Mouse (Mus musculus) heart, adult 2 months (tissue): Measurements from ENCODE around the gene Angptl3. TPM values are rescaled to one million over a fixed set of nuclear protein-coding genes. Genes with fewer than 3 reads are reported as not detected.

Source experiments
- DNase-seq, 2 experiments: peaks; one replicate each; pipeline ENCODE4 v3.0.0; 2021
- H3K27ac ChIP-seq: fragments of 200-600 bp; 2 replicates; pipeline ENCODE4 v1.8.1; 2022
- H3K27me3 ChIP-seq: fragments of 200-500 bp; 2 replicates; pipeline ENCODE4 v1.6.1; 2012; ENCODE audit warnings: mild to moderate bottlenecking, low read length, inconsistent platforms, mixed read lengths; ENCODE audit not compliant: control insufficient read depth, insufficient read depth
- H3K36me3 ChIP-seq: fragments of 200-500 bp; 2 replicates; pipeline ENCODE4 v1.6.1; 2012; ENCODE audit warnings: low read length, inconsistent platforms; ENCODE audit not compliant: control insufficient read depth, insufficient read depth
- H3K4me1 ChIP-seq: fragments of 200-500 bp; 2 replicates; pipeline ENCODE4 v1.6.1; 2011; ENCODE audit warnings: low read length; ENCODE audit not compliant: control insufficient read depth, insufficient read depth
- H3K4me3 ChIP-seq: fragments of 200-600 bp; 2 replicates; pipeline ENCODE4 v1.8.1; 2022
- H3K79me2 ChIP-seq: fragments of 200-500 bp; replicated peaks from 2 replicates; pipeline ENCODE4 v1.6.1; 2012; ENCODE audit warnings: mild to moderate bottlenecking, inconsistent platforms, low read length, moderate library complexity, mixed read lengths; ENCODE audit not compliant: control insufficient read depth, insufficient read depth
- H3K9ac ChIP-seq: fragments of 200-500 bp; 2 replicates; pipeline ENCODE4 v1.6.1; 2012; ENCODE audit warnings: low read depth, mild to moderate bottlenecking, control low read depth, inconsistent platforms, low read length, mixed read lengths
- CTCF ChIP-seq: fragments of 200-600 bp; IDR thresholded peaks from 2 replicates; pipeline ENCODE4 v1.8.1; 2022; ENCODE audit warnings: antibody characterized with exemption, mild to moderate bottlenecking, moderate library complexity
- EP300 ChIP-seq: fragments of 200-500 bp; IDR thresholded peaks from 2 replicates; pipeline ENCODE4 v1.6.1; 2011; ENCODE audit warnings: low read depth, low read length, control low read depth; ENCODE audit not compliant: insufficient read depth
- POLR2A ChIP-seq: fragments of 200-500 bp; IDR thresholded peaks from 2 replicates; pipeline ENCODE4 v1.6.1; 2011; ENCODE audit warnings: mild to moderate bottlenecking, low read depth, low read length, control low read depth; ENCODE audit not compliant: insufficient read depth
- WGBS: fragments of 180-500 bp; shearing (Covaris S2); methylation state at CpG from one replicate; pipeline ENCODE4 v1.1.7; 2018; 5-methylcytosine and 5-hydroxymethylcytosine counted together
- intact Hi-C: fragments of 180-260 bp; cut with DNase I; formaldehyde crosslinking; loops from one replicate; pipeline ENCODE4 v1.15.1; 2025
- polyA plus RNA-seq: library from polyadenylated mRNA; depleted of rRNA; stranded (reverse); fragments of >200 nt; gene quantifications from 2 replicates; pipeline ENCODE4 v1.2.3, GENCODE M21; 2012; rRNA removed
- total RNA-seq, 2 experiments: library from RNA; stranded (reverse); gene quantifications; 2 replicates each; pipeline ENCODE4 v1.2.3; 2021

Gene Angptl3
- total and polyA plus RNA-seq, 3 experiments = 0.72 to 5.0 (median 4.0) TPM

- Histone ChIP-seq H3K36me3 (no peaks in the 10 kb centered on the region), H3K9ac (no peak overlapping the region), H3K27ac (no peak overlapping the region), H3K79me2 (no peaks in the 10 kb centered on the region), H3K4me1 (peaks cover 2% of the 10 kb centered on the region), H3K4me3 (no peak overlapping the region), H3K27me3 (no peaks in the 10 kb centered on the region)
- DNase-seq = no peak
- intact Hi-C loops = no loop called here
- 94% methylated on average over 3 of the region's 3 CpGs for WGBS
- no peak for TF ChIP-seq POLR2A
- TF ChIP-seq CTCF = no peak
- no peak for TF ChIP-seq EP300
Observed at GRCm38 (mm10) chr4:99091777-99092176, 61.0 kb downstream of the Angptl3 start.

Other genes with a start within 250 kb of the Angptl3 start
- under 1 TPM; 0.50 to 0.84 TPM for gene Kank4, start 213.4 kb upstream of the Angptl3 start, total RNA-seq
- gene Kank4, start 213.4 kb upstream of the Angptl3 start, polyA plus RNA-seq = 0.51 and 1.2 TPM in 2 replicates
- gene I0C0044D17Rik, start 207.1 kb upstream of the Angptl3 start, total RNA-seq = not detected
- not detected in 2 replicates for gene I0C0044D17Rik, start 207.1 kb upstream of the Angptl3 start, polyA plus RNA-seq
- gene Usp1, start 107.1 kb upstream of the Angptl3 start, total RNA-seq = 10 to 100 TPM; 15.4 to 17.1 TPM
- 4.1 and 4.9 TPM in 2 replicates for gene Usp1, start 107.1 kb upstream of the Angptl3 start, polyA plus RNA-seq
- 10 to 100 TPM in 1 of 2 experiments, 1 to 10 TPM in 1; 8.8 to 11.0 TPM for gene Dock7, start 90.0 kb downstream of the Angptl3 start, total RNA-seq
- gene Dock7, start 90.0 kb downstream of the Angptl3 start, polyA plus RNA-seq = 10.5 and 14.9 TPM in 2 replicates
- gene Atg4c, start 163.0 kb downstream of the Angptl3 start, total RNA-seq = 1 to 10 TPM; 6.3 to 6.7 TPM
- 1.8 and 3.8 TPM in 2 replicates for gene Atg4c, start 163.0 kb downstream of the Angptl3 start, polyA plus RNA-seq